Mouse (Mus musculus) embryonic fibroblast, embryonic 13.5 days (primary cell): Measurements from ENCODE around the gene Wfdc8.

Source experiments
- CTCF ChIP-seq: IDR thresholded peaks from 2 replicates; pipeline ENCODE4 v1.5.1; 2011; ENCODE audit warnings: mild to moderate bottlenecking, control low read depth, low read length, moderate library complexity, borderline replicate concordance; ENCODE audit not compliant: insufficient read depth
- POLR2A ChIP-seq: IDR thresholded peaks from 2 replicates; pipeline ENCODE4 v1.6.1; 2011; ENCODE audit warnings: low read depth, mild to moderate bottlenecking, control low read depth, low read length, moderate library complexity

DNA sequence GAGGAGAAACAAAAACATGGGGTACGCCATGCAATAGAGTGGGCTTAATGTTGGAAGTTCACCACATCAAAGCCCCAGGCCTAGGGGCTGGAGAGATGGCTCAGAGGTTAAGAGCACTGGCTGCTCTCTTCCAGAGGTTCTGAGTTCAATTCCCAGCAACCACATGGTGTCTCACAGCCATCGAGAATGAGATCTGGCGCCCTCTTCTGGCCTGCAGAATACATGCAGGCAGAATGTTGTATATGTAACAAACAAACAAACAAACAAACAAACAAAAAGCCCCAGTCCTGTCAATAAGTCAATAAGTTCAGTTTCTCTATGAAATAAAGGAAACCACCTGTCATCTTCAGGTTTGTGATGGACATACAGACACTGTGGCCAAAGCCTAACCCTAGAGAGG, 13.2 kb downstream of the Wfdc8 start:
- TF ChIP-seq POLR2A, result no peak
- no peak for TF ChIP-seq CTCF
